In the genomic region with DNA sequence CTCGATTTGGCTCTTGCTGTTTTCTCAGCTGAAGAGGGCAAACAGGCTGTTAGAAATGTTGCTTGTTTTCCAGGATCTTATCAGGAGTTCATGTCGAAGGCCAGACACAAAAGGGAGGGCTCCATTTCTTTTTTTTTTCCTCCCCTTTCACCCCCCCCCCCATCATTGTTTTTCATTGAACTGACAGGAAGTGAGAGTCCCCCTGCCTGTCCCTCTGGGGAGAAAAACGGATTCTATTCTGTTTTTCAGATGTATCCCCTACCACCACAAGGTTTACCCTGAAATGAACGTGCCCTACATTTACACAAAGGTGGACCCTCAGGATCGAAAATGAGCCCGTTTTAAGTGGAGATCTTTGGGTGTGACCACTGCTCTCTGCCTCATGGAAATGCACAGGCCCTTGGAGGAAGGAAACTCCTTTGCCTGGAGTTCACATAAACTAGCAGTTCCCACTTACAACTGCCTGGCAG, we compare ENCODE assay signal across 11 mouse cellular contexts. TPM values are rescaled to one million over a fixed set of nuclear protein-coding genes. Genes with fewer than 3 reads are reported as not detected.
DNase-seq lines count a peak whose midpoint lies in the region; ATAC-seq and TF ChIP-seq lines count a peak whose summit lies in the region.
"Had no signal": no experiment of that assay in that cellular context is flagged by ENCODE, and none has a peak within 500 bp of the region (broad histone marks: within the 10 kb centered on the region; RNA-seq: fewer than 3 reads in every experiment).

No protein-coding gene starts in this region.

- H3K9ac ChIP-seq in midbrain, embryonic 14.5 days (replicated peaks; ENCODE audit: low read length), result no peak overlapping the region
- H3K9ac ChIP-seq: neural tube, embryonic 15.5 days had no signal

- intact Hi-C loops in heart, postnatal 25 days (cut with DNase I), result loop anchor here (1.0 to 2.0 kb wide), 4 partner anchors 39 to 88 kb away; no protein-coding TSS in a partner anchor

- H3K27me3 ChIP-seq in midbrain, embryonic 14.5 days (ENCODE audit: control insufficient read depth, insufficient read depth, low read length), result no peaks in the 10 kb centered on the region
- H3K27me3 ChIP-seq: neural tube, embryonic 15.5 days had no signal

- no peaks in the 10 kb centered on the region for H3K36me3 ChIP-seq in macrophage (ENCODE audit: inconsistent target)
- no peaks in the 10 kb centered on the region for H3K36me3 ChIP-seq in midbrain, embryonic 14.5 days (ENCODE audit: control insufficient read depth, insufficient read depth, low read length)
- H3K36me3 ChIP-seq: neural tube, embryonic 15.5 days had no signal

- peak overlapping the region; percentile 40 for H3K4me3 ChIP-seq in bone marrow macrophage, adult 2 months (ENCODE audit: insufficient read depth, low read length)
- H3K4me3 ChIP-seq in macrophage (ENCODE audit: inconsistent target), result peak overlapping the region; percentile 10; the same call in 1 of the 2 replicates
- H3K4me3 ChIP-seq in midbrain, embryonic 14.5 days (replicated peaks; ENCODE audit: low read depth, low read length), result no peak overlapping the region
- H3K4me3 ChIP-seq: neural tube, embryonic 15.5 days had no signal

- DNase-seq in kidney, adult 18-20 months, result peak; percentile 22
- no peak for DNase-seq in kidney, adult 8-10 months
- DNase-seq in heart, postnatal 25 days (ENCODE audit: low spot score), result peak; percentile 36
- DNase-seq in midbrain, embryonic 14.5 days, result no peak
- no peak for DNase-seq in cerebellum, postnatal 4 days (ENCODE audit: low spot score in 2 of 2)
- DNase-seq in gastrocnemius, postnatal 25 days, result no peak
- DNase-seq: embryo, embryonic 11 days; layer of hippocampus, postnatal 36 days had no signal

- H3K9me3 ChIP-seq in midbrain, embryonic 14.5 days (ENCODE audit: control insufficient read depth, low read length), result 0 out of 2 replicates have a peak, but pooled peaks cover 3% of the 10 kb centered on the region
- H3K9me3 ChIP-seq: neural tube, embryonic 15.5 days had no signal

- peaks cover 26% of the 10 kb centered on the region for H3K4me1 ChIP-seq in bone marrow macrophage, adult 2 months (ENCODE audit: control insufficient read depth, insufficient read depth, low read length)
- H3K4me1 ChIP-seq in midbrain, embryonic 14.5 days (ENCODE audit: control insufficient read depth, insufficient read depth, low read length), result no peaks in the 10 kb centered on the region
- H3K4me1 ChIP-seq: neural tube, embryonic 15.5 days had no signal

- H3K4me2 ChIP-seq in midbrain, embryonic 14.5 days (ENCODE audit: low read length), result no peak overlapping the region
- H3K4me2 ChIP-seq: neural tube, embryonic 15.5 days had no signal

- 15% methylated on average over 6 of the region's 6 CpGs for WGBS in macrophage (ENCODE audit: missing documents)
- WGBS in midbrain, embryonic 14.5 days, result 74% methylated on average over 6 of the region's 6 CpGs

- no peak for TF ChIP-seq CTCF in bone marrow macrophage, adult 2 months (IDR thresholded peaks at IDR 0.05; ENCODE audit: low read depth, low read length)

- H3K27ac ChIP-seq in bone marrow macrophage, adult 2 months (ENCODE audit: insufficient read depth, low read depth, low read length), result peak overlapping the region; percentile 66
- H3K27ac ChIP-seq in macrophage, result peak overlapping the region; percentile 68
- no peak overlapping the region for H3K27ac ChIP-seq in midbrain, embryonic 14.5 days (replicated peaks; ENCODE audit: low read depth, low read length)
- H3K27ac ChIP-seq: neural tube, embryonic 15.5 days had no signal

- H3K79me2 ChIP-seq in macrophage (ENCODE audit: inconsistent target), result no peaks in the 10 kb centered on the region

- ATAC-seq in midbrain, embryonic 14.5 days (ENCODE audit: low FRiP score, low TSS enrichment), result no peak

- TF ChIP-seq POLR2A in bone marrow macrophage, adult 2 months (IDR thresholded peaks at IDR 0.05; ENCODE audit: borderline replicate concordance, low read depth, low read length), result no peak

RNA-seq across cellular contexts. Expression of a gene that starts 25.6 kb away (rescaled TPM):
- 57.2 and 65.1 TPM in 2 replicates for polyA plus RNA-seq in bone marrow macrophage, adult 2 months (2012; ENCODE audit: insufficient read depth, insufficient read length, missing spikeins)
- 10 to 100 TPM; 45.1 to 48.7 TPM for total RNA-seq in heart, postnatal 25 days (2021)
- 100 to 1,000 TPM in 2 of 26 experiments, 10 to 100 TPM in 23, 1 to 10 TPM in 1; 9.0 to 119 (median 25.1) TPM for total RNA-seq in macrophage (2018; cell fraction: chromatin; rRNA removed)
- 10 to 100 TPM; 23.0 to 41.3 (median 26.4) TPM for total RNA-seq in macrophage (2018; cell fraction: cytosol; rRNA removed)
- 10 to 100 TPM; 13.1 to 60.4 (median 22.7) TPM for total RNA-seq in macrophage (2018; cell fraction: nucleus; rRNA removed)
- 22.5 to 61.1 TPM (median 23.9 TPM) in 3 replicates for polyA plus RNA-seq in macrophage (2018)
- 4.4 and 8.8 TPM in 2 replicates for polyA plus RNA-seq in midbrain, embryonic 14.5 days (2014; fragmentation: Nextera tagmentation; extraction: Ambion mirVana)
- total RNA-seq in gastrocnemius, postnatal 25 days (2021), result 10 to 100 TPM; 13.5 to 16.6 TPM

Comparison
In these comparisons a context has a peak if more than half of its experiments do, and no peak if none do; other contexts are left out.
1. DNase-seq: peak in kidney, adult 18-20 months (single experiment) and heart, postnatal 25 days (single experiment); none in kidney, adult 8-10 months (0 of 2), midbrain, embryonic 14.5 days (single experiment), cerebellum, postnatal 4 days (0 of 2) and gastrocnemius, postnatal 25 days (single experiment).